Mouse (Mus musculus) neural tube, embryonic 15.5 days (tissue): ENCODE results near the gene Xdh. TPM values are rescaled to one million over a fixed set of nuclear protein-coding genes. Genes with fewer than 3 reads are reported as not detected.
A peak's percentile ranks its signal among the peaks of the same experiment; 100 is the strongest.

Experiments used
- ATAC-seq: fragments of 200-750 bp; cut with Nextera tagmentation; 2 replicates; pipeline ENCODE4 v1.8.0; 2017; ENCODE audit warnings: mild to moderate bottlenecking, moderate TSS enrichment, moderate library complexity; ENCODE audit not compliant: low FRiP score
- H3K27ac ChIP-seq: fragments of 300-500 bp; sonication (generic); replicated peaks from 2 replicates; pipeline ENCODE4 v1.5.1; 2015; ENCODE audit warnings: mild to moderate bottlenecking, inconsistent platforms
- H3K27me3 ChIP-seq: fragments of 300-500 bp; sonication (generic); replicated peaks from 2 replicates; pipeline ENCODE4 v1.6.1; 2015; ENCODE audit warnings: inconsistent platforms
- H3K36me3 ChIP-seq: fragments of 300-500 bp; sonication (generic); 2 replicates; pipeline ENCODE4 v1.6.1; 2015; ENCODE audit warnings: inconsistent platforms
- H3K4me1 ChIP-seq: fragments of 300-500 bp; sonication (generic); 2 replicates; pipeline ENCODE4 v1.6.1; 2015; ENCODE audit warnings: inconsistent platforms
- H3K4me2 ChIP-seq: fragments of 300-500 bp; sonication (generic); 2 replicates; pipeline ENCODE4 v1.6.1; 2015; ENCODE audit warnings: inconsistent platforms, mild to moderate bottlenecking, moderate library complexity
- H3K4me3 ChIP-seq: fragments of 300-500 bp; sonication (generic); replicated peaks from 2 replicates; pipeline ENCODE4 v1.5.1; 2015; ENCODE audit warnings: mild to moderate bottlenecking, inconsistent platforms
- H3K9ac ChIP-seq: fragments of 300-500 bp; sonication (generic); replicated peaks from 2 replicates; pipeline ENCODE4 v1.6.1; 2015; ENCODE audit warnings: mild to moderate bottlenecking, inconsistent platforms
- H3K9me3 ChIP-seq: fragments of 300-500 bp; sonication (generic); replicated peaks from 2 replicates; pipeline ENCODE4 v1.6.1; 2016; ENCODE audit warnings: inconsistent platforms
- WGBS: fragments of 180-500 bp; shearing (Covaris S2); methylation state at CpG from one replicate; pipeline ENCODE4 v1.1.7; 2015; ENCODE audit warnings: mixed read lengths; 5-methylcytosine and 5-hydroxymethylcytosine counted together
- polyA plus RNA-seq: library from polyadenylated mRNA; unstranded; fragments of >200 nt; fragmentation: Nextera tagmentation; extraction: Ambion mirVana; gene quantifications from 2 replicates; pipeline ENCODE4 v1.2.1, GENCODE M21; 2015

Xdh gene
- polyA plus RNA-seq, 1 experiment from 2014 or later, result 0.47 TPM

- Histone ChIP-seq H3K4me1 (no peaks in the 10 kb centered on the region), H3K27ac (no peak overlapping the region), H3K4me3 (no peak overlapping the region), H3K27me3 (no peaks in the 10 kb centered on the region), H3K9ac (no peak overlapping the region), H3K4me2 (no peak overlapping the region), H3K36me3 (no peaks in the 10 kb centered on the region), H3K9me3 (no peaks in the 10 kb centered on the region)
- WGBS, result 89% methylated on average over 7 of the region's 7 CpGs
- no peak for ATAC-seq
These were observed 12.9 kb downstream of the Xdh start for GRCm38 (mm10) chr17:73937073-73937472.

- no peak for ATAC-seq
- no peak overlapping the region for H3K9ac ChIP-seq
- H3K4me2 ChIP-seq, result no peak overlapping the region
- no peak overlapping the region for H3K4me3 ChIP-seq
- no peak overlapping the region for H3K27ac ChIP-seq
- no peaks in the 10 kb centered on the region for H3K9me3 ChIP-seq
- no peaks in the 10 kb centered on the region for H3K36me3 ChIP-seq
- H3K27me3 ChIP-seq, result no peaks in the 10 kb centered on the region
- 88% methylated on average over 4 of the region's 4 CpGs for whole genome bisulfite sequencing
- no peaks in the 10 kb centered on the region for H3K4me1 ChIP-seq
These were observed 14.8 kb downstream of the Xdh start for GRCm38 (mm10) chr17:73935163-73935562.

- H3K36me3 ChIP-seq, result no peaks in the 10 kb centered on the region
- no peak overlapping the region for H3K4me3 ChIP-seq
- ATAC-seq, result no peak
- H3K27me3 ChIP-seq, result no peaks in the 10 kb centered on the region
- no peak overlapping the region for H3K9ac ChIP-seq
- H3K27ac ChIP-seq, result no peak overlapping the region
- H3K9me3 ChIP-seq, result no peaks in the 10 kb centered on the region
- no peak overlapping the region for H3K4me2 ChIP-seq
- H3K4me1 ChIP-seq, result no peaks in the 10 kb centered on the region
- WGBS, result 78% methylated on average over 4 of the region's 4 CpGs
These were observed 15.7 kb downstream of the Xdh start for GRCm38 (mm10) chr17:73934281-73934680.

GRCm38 (mm10) chr17:73933616-73934015, 16.4 kb downstream of the Xdh start:
- H3K27ac ChIP-seq, result no peak overlapping the region
- no peaks in the 10 kb centered on the region for H3K4me1 ChIP-seq
- H3K4me2 ChIP-seq, result no peak overlapping the region
- H3K36me3 ChIP-seq, result no peaks in the 10 kb centered on the region
- 83% methylated on average over 4 of the region's 4 CpGs for WGBS
- no peak overlapping the region for H3K9ac ChIP-seq
- H3K4me3 ChIP-seq, result no peak overlapping the region
- no peak for ATAC-seq
- no peaks in the 10 kb centered on the region for H3K9me3 ChIP-seq
- H3K27me3 ChIP-seq, result no peaks in the 10 kb centered on the region

GRCm38 (mm10) chr17:73932497-73933059, 17.4 kb downstream of the Xdh start:
- Histone ChIP-seq H3K4me2 (no peak overlapping the region), H3K27me3 (no peaks in the 10 kb centered on the region), H3K9me3 (no peaks in the 10 kb centered on the region), H3K36me3 (no peaks in the 10 kb centered on the region), H3K9ac (no peak overlapping the region), H3K4me1 (no peaks in the 10 kb centered on the region), H3K27ac (no peak overlapping the region), H3K4me3 (no peak overlapping the region)
- no peak for ATAC-seq
- WGBS, result 89% methylated on average over 4 of the region's 4 CpGs

GRCm38 (mm10) chr17:73919520-73919919, 30.5 kb downstream of the Xdh start:
- no peaks in the 10 kb centered on the region for H3K36me3 ChIP-seq
- peak; percentile 45; the same call in 1 of the 2 replicates for ATAC-seq
- H3K27ac ChIP-seq, result no peak overlapping the region
- no peaks in the 10 kb centered on the region for H3K4me1 ChIP-seq
- H3K9me3 ChIP-seq, result no peaks in the 10 kb centered on the region
- no peaks in the 10 kb centered on the region for H3K27me3 ChIP-seq
- no peak overlapping the region for H3K9ac ChIP-seq
- WGBS, result 39% methylated on average over 8 of the region's 8 CpGs
- no peak overlapping the region for H3K4me3 ChIP-seq
- H3K4me2 ChIP-seq, result no peak overlapping the region

GRCm38 (mm10) chr17:73918944-73919381, 31.0 kb downstream of the Xdh start:
- no peaks in the 10 kb centered on the region for H3K4me1 ChIP-seq
- H3K4me3 ChIP-seq, result no peak overlapping the region
- H3K9ac ChIP-seq, result no peak overlapping the region
- no peaks in the 10 kb centered on the region for H3K36me3 ChIP-seq
- no peaks in the 10 kb centered on the region for H3K27me3 ChIP-seq
- no peak overlapping the region for H3K27ac ChIP-seq
- no peak overlapping the region for H3K4me2 ChIP-seq
- ATAC-seq, result no peak
- H3K9me3 ChIP-seq, result no peaks in the 10 kb centered on the region
- 48% methylated on average over 7 of the region's 7 CpGs for WGBS

GRCm38 (mm10) chr17:73918138-73918537, 31.9 kb downstream of the Xdh start:
- WGBS, result 91% methylated on average over 3 of the region's 3 CpGs
- H3K27me3 ChIP-seq, result no peaks in the 10 kb centered on the region
- H3K9me3 ChIP-seq, result no peaks in the 10 kb centered on the region

GRCm38 (mm10) chr17:73917713-73918112, 32.3 kb downstream of the Xdh start:
- Histone ChIP-seq H3K27ac (no peak overlapping the region), H3K27me3 (no peaks in the 10 kb centered on the region), H3K4me3 (no peak overlapping the region), H3K4me1 (no peaks in the 10 kb centered on the region), H3K9me3 (no peaks in the 10 kb centered on the region), H3K36me3 (no peaks in the 10 kb centered on the region), H3K4me2 (no peak overlapping the region), H3K9ac (no peak overlapping the region)
- 84% methylated on average over 5 of the region's 5 CpGs for WGBS
- no peak for ATAC-seq

More at GRCm38 (mm10) chr17:73918138-73918537, 31.9 kb downstream of the Xdh start:
- Histone ChIP-seq H3K36me3 (no peaks in the 10 kb centered on the region), H3K9ac (no peak overlapping the region), H3K4me2 (no peak overlapping the region), H3K4me3 (no peak overlapping the region), H3K4me1 (no peaks in the 10 kb centered on the region), H3K27ac (no peak overlapping the region)
- ATAC-seq, result no peak

- H3K9ac ChIP-seq, result no peak overlapping the region
- no peak for ATAC-seq
- H3K9me3 ChIP-seq, result no peaks in the 10 kb centered on the region
- H3K4me3 ChIP-seq, result no peak overlapping the region
- no peaks in the 10 kb centered on the region for H3K4me1 ChIP-seq
- no peak overlapping the region for H3K4me2 ChIP-seq
- H3K27ac ChIP-seq, result no peak overlapping the region
- 78% methylated on average over 4 of the region's 4 CpGs for WGBS
- H3K36me3 ChIP-seq, result no peaks in the 10 kb centered on the region
- H3K27me3 ChIP-seq, result no peaks in the 10 kb centered on the region
These were observed 35.3 kb downstream of the Xdh start for GRCm38 (mm10) chr17:73914730-73915129.

- Histone ChIP-seq H3K4me3 (no peak overlapping the region), H3K27me3 (no peaks in the 10 kb centered on the region), H3K9ac (no peak overlapping the region), H3K27ac (no peak overlapping the region), H3K9me3 (no peaks in the 10 kb centered on the region), H3K4me1 (0 out of 2 replicates have a peak, but pooled peaks cover 4% of the 10 kb centered on the region), H3K4me2 (no peak overlapping the region), H3K36me3 (no peaks in the 10 kb centered on the region)
- no peak for ATAC-seq
- WGBS, result 88% methylated on average over 8 of the region's 8 CpGs
These were observed 43.9 kb downstream of the Xdh start for GRCm38 (mm10) chr17:73906076-73906475.

GRCm38 (mm10) chr17:73905043-73905750, 44.8 kb downstream of the Xdh start:
- H3K9me3 ChIP-seq, result no peaks in the 10 kb centered on the region
- no peak for ATAC-seq
- H3K27ac ChIP-seq, result no peak overlapping the region
- H3K4me3 ChIP-seq, result no peak overlapping the region
- no peak overlapping the region for H3K9ac ChIP-seq
- 90% methylated on average over 7 of the region's 7 CpGs for WGBS
- no peaks in the 10 kb centered on the region for H3K27me3 ChIP-seq
- H3K4me2 ChIP-seq, result no peak overlapping the region
- H3K36me3 ChIP-seq, result no peaks in the 10 kb centered on the region
- H3K4me1 ChIP-seq, result 0 out of 2 replicates have a peak, but pooled peaks cover 4% of the 10 kb centered on the region
